Mouse (Mus musculus): Measurements from ENCODE around the gene Cnr1.

The Cnr1 gene

DNA sequence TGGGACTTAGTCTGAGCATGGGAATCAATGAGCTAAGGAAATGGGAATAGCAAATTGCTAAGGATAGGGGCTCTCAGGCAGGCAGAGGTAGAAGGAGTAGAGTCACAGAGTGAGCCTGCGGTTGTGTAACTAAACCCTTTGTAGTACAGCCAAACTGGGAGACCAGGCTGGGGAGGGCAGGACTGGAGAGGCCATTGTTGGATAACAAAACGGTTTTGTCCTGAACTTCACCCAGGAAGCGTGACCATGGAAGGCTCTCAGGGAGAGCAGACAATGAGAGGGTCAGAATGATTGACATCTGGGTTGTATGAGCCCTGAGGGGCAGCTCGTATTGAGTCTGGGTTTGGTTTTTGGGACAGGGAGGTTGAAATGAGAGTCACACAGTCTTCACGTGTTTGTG is 17.2 kb downstream of the Cnr1 start:
- DNase-seq (ENCODE audit: low spot score), result peak; percentile 52

DNA sequence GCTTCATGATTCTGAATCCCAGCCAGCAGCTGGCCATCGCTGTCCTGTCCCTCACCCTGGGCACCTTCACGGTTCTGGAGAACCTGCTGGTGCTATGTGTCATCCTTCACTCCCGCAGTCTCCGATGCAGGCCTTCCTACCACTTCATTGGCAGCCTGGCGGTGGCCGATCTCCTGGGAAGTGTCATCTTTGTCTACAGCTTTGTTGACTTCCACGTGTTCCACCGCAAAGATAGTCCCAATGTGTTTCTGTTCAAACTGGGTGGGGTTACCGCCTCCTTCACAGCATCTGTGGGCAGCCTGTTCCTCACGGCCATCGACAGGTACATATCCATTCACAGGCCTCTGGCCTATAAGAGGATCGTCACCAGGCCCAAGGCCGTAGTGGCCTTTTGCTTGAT is 19.5 kb downstream of the Cnr1 start:
- DNase-seq (ENCODE audit: low spot score), result no peak

- no peak for DNase-seq (ENCODE audit: low spot score)
Measured at GRCm38 (mm10) chr4:33945742-33946141, 21.3 kb downstream of the Cnr1 start.

- no peak for DNase-seq (ENCODE audit: low spot score)
Measured at GRCm38 (mm10) chr4:33947584-33947983, 23.2 kb downstream of the Cnr1 start.

DNA sequence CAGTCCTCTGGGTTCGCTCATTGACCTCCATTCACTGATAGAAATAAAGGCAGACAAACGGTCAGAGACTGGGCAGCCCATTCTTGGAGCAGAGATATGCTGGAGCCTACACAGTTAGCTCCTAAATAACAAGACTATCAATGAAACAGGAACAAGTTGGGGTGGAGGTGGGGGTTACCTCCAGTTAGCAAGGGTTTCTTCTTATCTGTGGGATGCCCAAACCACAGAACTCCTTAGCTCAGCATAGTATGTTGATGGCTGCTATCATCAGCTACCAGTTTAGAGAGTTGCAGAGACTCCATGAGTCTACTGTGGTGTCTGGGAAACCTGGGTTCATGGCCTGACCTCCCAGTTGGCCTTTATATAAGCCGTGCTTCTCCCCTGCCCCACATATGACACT is 33.0 kb downstream of the Cnr1 start:
- DNase-seq (ENCODE audit: low spot score), result no peak

DNA sequence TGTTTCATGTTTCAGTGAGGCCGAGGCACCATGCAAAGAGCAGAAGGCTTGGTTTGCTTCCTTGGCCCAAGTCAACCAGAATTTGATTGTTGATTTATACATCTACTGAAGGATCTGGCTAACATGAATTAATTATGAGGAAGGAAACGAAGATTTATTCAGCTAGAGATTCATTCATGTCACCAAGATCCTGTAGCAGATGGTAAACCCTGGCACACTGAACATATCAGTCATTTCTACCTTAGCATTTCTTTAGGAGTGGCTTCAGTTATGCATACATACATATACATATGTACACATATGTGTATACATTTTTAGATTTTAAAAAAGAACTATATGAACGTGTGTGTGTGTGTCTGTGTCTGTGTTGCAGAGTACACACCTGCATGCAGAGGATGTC is 34.1 kb downstream of the Cnr1 start:
- DNase-seq (ENCODE audit: low spot score), result no peak

- DNase-seq (ENCODE audit: low spot score), result no peak
Measured at GRCm38 (mm10) chr4:33959841-33960240, 35.4 kb downstream of the Cnr1 start.

DNA sequence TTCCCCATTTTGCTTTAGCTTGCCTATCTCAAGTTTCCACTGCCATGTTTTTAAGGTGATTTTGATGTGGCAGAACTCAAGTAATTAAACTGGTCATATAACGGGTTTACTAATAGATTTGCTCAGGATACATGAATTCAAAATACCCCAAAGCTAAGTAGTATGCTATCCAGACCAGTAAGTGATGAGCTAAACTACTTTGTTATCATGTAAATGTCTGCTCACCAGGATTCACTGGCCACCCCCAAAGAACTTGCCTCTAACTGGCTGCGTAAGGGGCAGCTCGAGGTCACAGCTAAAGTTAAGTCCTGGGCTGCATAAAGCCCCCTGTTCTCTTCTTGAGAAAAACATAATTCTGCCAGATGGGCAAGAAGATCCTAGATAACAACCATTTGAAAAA is 46.3 kb downstream of the Cnr1 start:
- no peak for DNase-seq (ENCODE audit: low spot score)

DNA sequence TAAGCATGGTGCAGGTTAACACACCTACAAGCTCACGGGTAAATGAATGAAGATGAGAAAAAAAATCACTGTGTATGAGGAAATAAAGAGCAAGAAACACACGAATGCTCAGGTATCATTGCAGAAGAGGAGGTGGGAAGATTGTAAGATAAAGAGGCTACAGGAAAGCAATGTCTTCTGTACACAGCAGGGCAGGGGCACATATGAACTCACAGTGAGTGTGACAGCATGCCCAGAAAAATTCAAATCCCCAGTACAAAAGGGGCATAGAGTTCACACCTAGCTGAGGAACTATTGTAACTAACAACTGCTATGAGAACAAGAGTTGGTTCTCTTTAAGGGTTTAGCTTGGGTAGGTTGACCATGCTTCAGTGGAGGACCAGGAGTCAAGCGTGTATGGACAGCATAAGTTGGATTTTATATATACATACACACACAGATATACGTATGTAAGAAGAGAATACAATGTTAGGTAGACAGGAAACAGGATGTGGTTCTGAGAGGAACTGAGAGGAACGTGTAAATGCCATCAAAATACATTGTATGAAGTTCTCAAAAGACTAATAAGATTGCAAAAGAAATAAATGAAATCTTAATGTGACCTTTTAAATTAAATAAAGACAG is 64.2 kb downstream of the Cnr1 start:
- DNase-seq (ENCODE audit: low spot score), result no peak

GRCm38 (mm10) chr4:33992687-33993086 is 68.3 kb downstream of the Cnr1 start:
- DNase-seq (ENCODE audit: low spot score), result peak; percentile 13

DNA sequence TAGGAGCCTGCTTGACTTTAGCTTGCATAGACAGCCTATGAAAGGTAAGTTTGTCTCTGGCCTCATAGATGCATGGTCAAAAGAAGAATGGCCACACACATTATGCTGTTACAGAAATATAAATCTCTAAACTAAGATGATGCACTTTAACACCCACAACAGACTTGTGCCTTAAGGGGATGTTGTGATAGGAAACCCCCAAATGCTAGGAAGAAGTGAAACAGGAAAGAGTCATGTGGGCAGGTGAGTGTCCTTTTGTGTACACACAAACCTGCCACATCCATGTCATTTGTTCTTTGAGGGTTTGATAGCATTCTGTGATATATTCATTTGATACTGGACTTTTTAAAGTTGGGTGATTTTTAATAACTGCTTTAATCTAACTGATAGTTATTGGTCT is 72.0 kb downstream of the Cnr1 start:
- no peak for DNase-seq (ENCODE audit: low spot score)

All from embryo, embryonic 10.5 days (tissue).